Mouse (Mus musculus): Measurements from ENCODE around the gene Fgd1. TPM values are rescaled to one million over a fixed set of nuclear protein-coding genes. Genes with fewer than 3 reads are reported as not detected.

The Fgd1 gene
- polyA plus RNA-seq, 1 experiment, result not detected

DNA sequence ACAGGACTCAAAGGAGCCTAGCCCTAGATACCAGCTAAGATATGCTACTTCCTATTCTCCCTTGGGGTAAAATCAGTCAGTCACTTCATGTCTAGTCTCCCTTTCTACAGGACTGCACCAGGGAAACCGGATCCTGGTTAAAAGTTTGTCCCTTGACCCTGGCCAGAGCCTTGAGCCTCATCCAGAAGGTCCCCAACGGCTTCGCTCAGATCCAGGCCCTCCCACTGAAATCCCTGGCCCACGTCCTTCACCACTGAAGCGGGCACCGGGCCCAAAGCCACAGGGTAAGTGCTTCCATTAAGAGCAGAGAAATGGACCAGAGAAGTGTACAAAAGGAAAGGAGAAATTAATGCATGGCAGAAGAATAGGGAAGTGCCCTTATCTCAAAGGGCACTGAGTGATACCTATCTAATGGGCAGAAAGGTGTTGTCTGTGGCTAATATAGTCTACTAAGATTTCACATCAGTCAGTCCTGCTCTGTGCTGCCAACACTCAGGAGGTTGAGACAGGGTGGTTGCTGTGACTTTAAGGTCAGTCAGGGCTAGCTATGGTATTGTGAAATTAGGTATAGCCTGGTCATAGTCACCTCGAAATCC, 20.2 kb downstream of the Fgd1 start:
- WGBS, result 66% methylated on average over 7 of the region's 7 CpGs
- TF ChIP-seq CTCF (IDR thresholded peaks at IDR 0.05; ENCODE audit: insufficient read depth, low read depth, low read length) (no peak), POLR2A (IDR thresholded peaks at IDR 0.05; ENCODE audit: insufficient read depth, low read depth, low read length) (no peak)

DNA sequence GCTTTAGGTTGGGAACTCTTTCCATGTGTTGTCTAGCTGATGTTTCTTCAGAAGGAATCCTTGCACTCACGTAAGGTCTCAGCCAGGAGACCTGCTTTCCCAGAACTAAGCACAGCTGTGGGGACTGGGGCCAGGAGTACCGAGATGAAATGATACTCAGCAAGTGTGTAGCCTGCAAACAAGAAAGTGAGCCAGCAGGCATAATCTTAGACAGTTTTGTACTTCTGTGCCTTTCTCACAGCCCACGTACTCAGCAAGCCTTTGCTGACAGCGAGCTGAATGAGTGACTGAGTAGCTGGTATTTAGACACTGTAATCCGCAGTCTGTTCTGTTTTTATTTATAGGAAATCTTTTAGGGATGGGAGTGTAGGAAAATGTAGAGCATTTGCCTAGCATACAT, 21.9 kb downstream of the Fgd1 start:
- H3K27ac ChIP-seq (ENCODE audit: insufficient read depth, low read depth, low read length), result no peak overlapping the region
- no peak for TF ChIP-seq POLR2A (IDR thresholded peaks at IDR 0.05; ENCODE audit: insufficient read depth, low read depth, low read length)
- TF ChIP-seq CTCF (IDR thresholded peaks at IDR 0.05; ENCODE audit: insufficient read depth, low read depth, low read length), result no peak
- H3K4me1 ChIP-seq (ENCODE audit: control insufficient read depth, insufficient read depth, low read length), result no peaks in the 10 kb centered on the region
- 88% methylated on average over 5 of the region's 5 CpGs for WGBS
- H3K4me3 ChIP-seq (ENCODE audit: insufficient read depth, low read depth, low read length), result no peak overlapping the region

More for the DNA sequence above, 20.2 kb downstream of the Fgd1 start:
- no peaks in the 10 kb centered on the region for H3K4me1 ChIP-seq (ENCODE audit: control insufficient read depth, insufficient read depth, low read length)
- H3K27ac ChIP-seq (ENCODE audit: insufficient read depth, low read depth, low read length), result no peak overlapping the region
- H3K4me3 ChIP-seq (ENCODE audit: insufficient read depth, low read depth, low read length), result no peak overlapping the region

GRCm38 (mm10) chrX:151076007-151076406, 30.1 kb downstream of the Fgd1 start:
- H3K4me1 ChIP-seq (ENCODE audit: control insufficient read depth, insufficient read depth, low read length), result no peaks in the 10 kb centered on the region
- H3K27ac ChIP-seq (ENCODE audit: insufficient read depth, low read depth, low read length), result no peak overlapping the region
- TF ChIP-seq POLR2A (IDR thresholded peaks at IDR 0.05; ENCODE audit: insufficient read depth, low read depth, low read length) (no peak), CTCF (IDR thresholded peaks at IDR 0.05; ENCODE audit: insufficient read depth, low read depth, low read length) (no peak)
- no peak overlapping the region for H3K4me3 ChIP-seq (ENCODE audit: insufficient read depth, low read depth, low read length)
- 84% methylated on average over 5 of the region's 5 CpGs for WGBS

- Histone ChIP-seq H3K4me1 (ENCODE audit: control insufficient read depth, insufficient read depth, low read length) (no peaks in the 10 kb centered on the region), H3K4me3 (ENCODE audit: insufficient read depth, low read depth, low read length) (no peak overlapping the region), H3K27ac (ENCODE audit: insufficient read depth, low read depth, low read length) (no peak overlapping the region)
- 54% methylated on average over 4 of the region's 4 CpGs for WGBS
- no peak for TF ChIP-seq CTCF (IDR thresholded peaks at IDR 0.05; ENCODE audit: insufficient read depth, low read depth, low read length)
- TF ChIP-seq POLR2A (IDR thresholded peaks at IDR 0.05; ENCODE audit: insufficient read depth, low read depth, low read length), result no peak
Measured at GRCm38 (mm10) chrX:151076941-151077485, 31.1 kb downstream of the Fgd1 start.

DNA sequence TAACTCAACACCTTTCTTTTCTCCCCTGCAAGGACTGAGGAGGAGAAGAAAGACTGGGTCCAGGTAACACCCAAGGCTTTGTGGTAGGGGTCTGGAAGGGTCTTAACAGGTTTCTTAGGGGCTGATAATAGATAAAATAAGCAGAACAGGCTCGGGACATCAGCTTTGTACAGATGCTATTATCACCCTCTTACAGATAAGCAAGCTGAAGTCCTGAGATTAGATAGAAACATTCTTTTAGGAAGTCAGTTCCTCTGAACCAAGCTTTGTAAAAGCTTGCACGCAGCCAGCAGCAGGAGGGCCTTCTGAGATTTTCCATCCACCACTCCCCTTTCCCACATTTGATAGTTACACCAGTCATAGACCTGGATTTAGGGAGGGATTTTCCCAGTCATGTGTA, 39.6 kb downstream of the Fgd1 start:
- H3K27ac ChIP-seq (ENCODE audit: insufficient read depth, low read depth, low read length), result no peak overlapping the region
- 74% methylated on average over 2 of the region's 2 CpGs for WGBS
- TF ChIP-seq POLR2A (IDR thresholded peaks at IDR 0.05; ENCODE audit: insufficient read depth, low read depth, low read length) (no peak), CTCF (IDR thresholded peaks at IDR 0.05; ENCODE audit: insufficient read depth, low read depth, low read length) (no peak)
- no peaks in the 10 kb centered on the region for H3K4me1 ChIP-seq (ENCODE audit: control insufficient read depth, insufficient read depth, low read length)
- H3K4me3 ChIP-seq (ENCODE audit: insufficient read depth, low read depth, low read length), result no peak overlapping the region

- whole genome bisulfite sequencing, result 69% methylated on average over 1 of the region's 1 CpGs
- no peaks in the 10 kb centered on the region for H3K4me1 ChIP-seq (ENCODE audit: control insufficient read depth, insufficient read depth, low read length)
- H3K4me3 ChIP-seq (ENCODE audit: insufficient read depth, low read depth, low read length), result no peak overlapping the region
- H3K27ac ChIP-seq (ENCODE audit: insufficient read depth, low read depth, low read length), result no peak overlapping the region
- TF ChIP-seq CTCF (IDR thresholded peaks at IDR 0.05; ENCODE audit: insufficient read depth, low read depth, low read length), result no peak
- TF ChIP-seq POLR2A (IDR thresholded peaks at IDR 0.05; ENCODE audit: insufficient read depth, low read depth, low read length), result no peak
Measured at GRCm38 (mm10) chrX:151087418-151087817, 41.5 kb downstream of the Fgd1 start.

GRCm38 (mm10) chrX:151096171-151097058, 50.5 kb downstream of the Fgd1 start, which contains the start of gene Tsr2:
Tsr2 (minus strand) TSS chrX:151096543.
- no peak for TF ChIP-seq POLR2A (IDR thresholded peaks at IDR 0.05; ENCODE audit: insufficient read depth, low read depth, low read length)
- TF ChIP-seq CTCF (IDR thresholded peaks at IDR 0.05; ENCODE audit: insufficient read depth, low read depth, low read length), result no peak
- H3K27ac ChIP-seq (ENCODE audit: insufficient read depth, low read depth, low read length), result no peak within 1 kb of the TSS
- no peaks in the 10 kb centered on the region for H3K4me1 ChIP-seq (ENCODE audit: control insufficient read depth, insufficient read depth, low read length)
- WGBS, result 25% methylated on average over 35 of the region's 35 CpGs
- H3K4me3 ChIP-seq (ENCODE audit: insufficient read depth, low read depth, low read length), result peak within 1 kb of the TSS; percentile 56

DNA sequence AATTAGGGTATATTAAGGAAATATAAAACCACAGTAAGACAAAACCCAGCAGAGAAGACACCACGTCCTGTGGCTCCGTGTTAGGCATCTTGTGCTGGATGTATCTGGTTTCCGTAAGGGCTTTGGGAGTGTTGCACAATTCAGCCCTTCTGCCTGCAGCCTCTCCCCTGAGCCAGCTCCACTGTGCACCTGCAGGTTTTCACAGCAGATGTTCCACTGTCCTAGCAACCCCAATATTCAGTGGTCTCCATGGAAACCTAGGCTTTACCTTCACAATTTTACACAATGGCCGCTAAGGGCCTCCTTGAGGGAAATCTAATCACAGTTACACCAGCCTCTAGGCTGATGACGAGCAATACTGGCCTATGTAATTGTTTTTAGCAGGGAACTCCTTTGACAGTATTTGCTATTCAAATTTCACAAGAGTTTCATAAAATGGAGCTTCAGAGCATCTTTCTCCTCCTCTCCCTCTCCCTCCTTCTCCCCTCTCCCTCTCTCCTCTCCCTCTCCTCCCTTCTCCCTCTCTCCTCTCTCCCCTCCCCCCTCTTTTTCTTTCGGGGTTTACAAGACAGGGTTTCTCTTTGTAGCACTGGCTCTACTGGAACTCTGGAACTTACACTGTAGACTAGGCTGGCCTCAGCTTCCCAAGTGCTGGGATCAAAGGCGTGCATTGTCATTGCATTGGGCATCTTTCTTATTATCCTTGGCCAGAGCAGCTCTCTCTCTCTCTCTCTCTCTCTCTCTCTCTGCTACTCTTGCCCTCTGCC, 61.5 kb downstream of the Fgd1 start:
- H3K4me1 ChIP-seq (ENCODE audit: control insufficient read depth, insufficient read depth, low read length), result 0 out of 2 replicates have a peak, but pooled peaks cover 2% of the 10 kb centered on the region
- TF ChIP-seq CTCF (IDR thresholded peaks at IDR 0.05; ENCODE audit: insufficient read depth, low read depth, low read length) (no peak), POLR2A (IDR thresholded peaks at IDR 0.05; ENCODE audit: insufficient read depth, low read depth, low read length) (no peak)
- H3K27ac ChIP-seq (ENCODE audit: insufficient read depth, low read depth, low read length), result no peak overlapping the region
- H3K4me3 ChIP-seq (ENCODE audit: insufficient read depth, low read depth, low read length), result no peak overlapping the region
- 44% methylated on average over 7 of the region's 7 CpGs for WGBS

Measured in olfactory bulb, adult 2 months (tissue).